Mouse (Mus musculus) cerebellum, adult 2 months (tissue): ENCODE measurements around the gene Camp.

Experiments used
- CTCF ChIP-seq: fragments of 200-500 bp; IDR thresholded peaks from 2 replicates; pipeline ENCODE4 v1.5.1; 2011; ENCODE audit warnings: low read depth, mild to moderate bottlenecking, control low read depth, low read length, moderate library complexity, borderline replicate concordance; ENCODE audit not compliant: insufficient read depth
- POLR2A ChIP-seq: fragments of 200-500 bp; IDR thresholded peaks from 2 replicates; pipeline ENCODE4 v1.6.1; 2011; ENCODE audit warnings: low read length, control low read depth, borderline replicate concordance; ENCODE audit not compliant: insufficient read depth

GRCm38 (mm10) chr9:109875695-109876601 is 26.5 kb upstream of the Camp start:
- no peak for TF ChIP-seq CTCF
- no peak; the same call in 1 of the 2 replicates for TF ChIP-seq POLR2A
